Mouse (Mus musculus) MEL-GATA-1-ER (cell line): ENCODE data around the gene Eprs.
A peak's percentile ranks its signal among the peaks of the same experiment; 100 is the strongest.

Experiments
- DNase-seq: peaks from one replicate; pipeline ENCODE4 v3.0.0-alpha.2; 2012; ENCODE audit warnings: low read depth; ENCODE audit errors: extremely low read depth

Eprs gene

DNA sequence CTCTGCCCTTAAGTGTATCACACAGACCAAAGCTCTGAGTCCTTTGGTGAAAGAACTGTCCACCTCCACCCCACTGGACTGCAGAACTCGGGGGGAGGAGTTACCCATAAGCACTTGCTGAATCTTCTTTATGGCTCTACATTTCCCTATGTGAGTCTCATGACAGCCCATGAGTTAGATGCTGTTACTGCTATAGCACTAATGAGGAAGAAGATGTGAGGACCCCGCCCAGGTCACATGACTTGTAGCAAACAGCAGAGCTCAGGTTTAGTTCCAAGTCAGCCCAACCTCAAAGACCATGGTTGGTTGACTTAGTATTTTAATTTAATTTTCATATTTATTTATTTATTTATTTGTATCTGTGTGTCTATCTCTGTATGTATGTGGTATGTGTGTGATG is 86.9 kb downstream of the Eprs start:
- peak; percentile 39 for DNase-seq

- DNase-seq: no peak
Observed at GRCm38 (mm10) chr1:185451077-185451476, 88.2 kb downstream of the Eprs start.

GRCm38 (mm10) chr1:185451495-185451894 is 88.7 kb downstream of the Eprs start:
- no peak for DNase-seq

DNA sequence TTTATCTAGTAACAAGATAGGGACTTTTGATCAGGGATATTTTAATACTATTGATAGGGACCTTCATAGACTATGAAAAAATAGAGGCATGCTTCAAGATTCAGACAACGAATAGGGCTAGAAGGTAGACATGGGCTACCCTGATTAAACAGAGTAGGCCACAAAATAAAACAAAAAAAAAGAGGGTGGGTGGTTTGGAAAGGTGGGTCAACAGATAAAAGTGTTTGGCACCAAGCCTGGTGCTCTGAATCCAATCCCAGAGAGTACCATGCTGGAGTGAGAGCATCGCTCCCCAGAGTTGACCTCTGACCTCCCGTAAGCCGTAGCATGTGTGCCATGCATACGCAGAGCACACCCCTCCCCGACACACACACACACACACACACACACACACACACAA is 89.6 kb downstream of the Eprs start:
- peak; percentile 27 for DNase-seq

GRCm38 (mm10) chr1:185454144-185454543 is 91.3 kb downstream of the Eprs start:
- DNase-seq: no peak

DNA sequence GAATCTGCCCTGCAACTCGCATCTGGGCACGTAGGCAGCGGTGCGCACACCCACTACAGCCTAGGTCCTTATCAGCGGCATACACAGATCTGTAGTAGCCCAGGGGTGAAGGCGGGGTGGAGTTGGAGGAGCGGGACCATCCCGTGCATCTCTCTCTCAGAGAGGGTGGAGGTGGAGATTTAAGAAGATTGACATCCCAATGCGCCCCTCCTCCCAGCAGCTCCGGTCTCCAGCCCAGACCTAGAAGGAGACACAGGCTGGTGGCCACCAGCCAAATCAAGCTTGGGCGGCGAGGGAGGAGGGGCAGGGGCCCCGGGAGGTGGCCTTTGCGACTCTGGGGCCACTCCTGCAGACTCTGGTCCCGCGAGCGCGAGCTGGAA is 91.7 kb downstream of the Eprs start, which contains the start of gene Slc30a10:
Gene Slc30a10 (plus strand): TSS at position 274 of the 380 bp plus-strand sequence.
- peak; percentile 99 for DNase-seq

DNA sequence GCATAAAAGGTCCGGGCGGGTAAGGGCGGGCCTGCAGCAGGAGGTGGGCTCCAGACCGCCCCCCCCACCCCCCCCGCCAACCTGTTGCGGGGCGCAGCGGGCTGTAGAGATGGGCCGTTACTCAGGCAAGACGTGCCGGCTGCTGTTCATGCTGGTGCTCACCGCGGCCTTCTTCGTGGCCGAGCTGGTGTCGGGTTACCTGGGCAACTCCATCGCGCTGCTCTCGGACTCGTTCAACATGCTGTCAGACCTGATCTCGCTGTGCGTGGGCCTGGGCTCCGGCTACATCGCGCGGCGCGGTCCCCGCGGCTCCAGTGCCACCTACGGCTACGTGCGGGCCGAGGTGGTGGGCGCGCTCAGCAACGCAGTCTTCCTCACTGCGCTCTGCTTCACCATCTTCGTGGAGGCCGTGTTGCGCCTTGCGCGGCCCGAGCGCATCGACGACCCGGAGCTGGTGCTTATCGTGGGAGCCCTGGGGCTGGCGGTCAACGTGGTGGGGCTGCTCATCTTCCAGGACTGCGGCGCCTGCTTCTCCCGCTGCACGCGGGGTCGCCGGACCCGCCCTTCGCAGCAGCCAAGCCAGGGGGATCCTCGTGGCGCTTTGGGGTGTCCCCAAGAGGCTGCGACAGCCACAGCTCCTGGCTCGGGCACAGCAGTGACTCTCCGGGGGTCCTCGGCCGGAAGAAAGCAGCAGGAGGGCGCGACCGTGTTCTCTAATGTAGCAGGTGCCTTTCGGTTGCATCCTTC is 92.3 kb downstream of the Eprs start:
- DNase-seq: peak; percentile 27

DNA sequence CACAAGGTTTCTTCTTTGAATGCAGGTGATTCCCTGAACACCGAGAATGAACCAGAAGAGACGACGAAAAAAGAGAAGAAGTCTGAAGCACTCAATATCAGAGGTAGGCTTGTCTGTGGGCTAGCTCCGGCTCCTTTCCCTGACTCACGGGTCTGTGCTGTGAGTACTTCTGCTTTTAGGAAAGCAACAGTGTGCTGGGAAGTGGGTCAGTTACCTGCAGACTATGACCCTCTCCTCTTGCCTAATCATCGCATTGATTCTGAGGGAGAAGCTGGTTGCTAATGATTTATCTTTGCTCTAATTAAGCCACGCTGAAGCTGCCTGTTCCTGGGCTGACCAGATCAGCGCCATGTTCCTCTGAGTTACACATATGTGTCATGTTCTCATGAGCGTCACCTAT is 93.5 kb downstream of the Eprs start:
- DNase-seq: peak; percentile 52

DNA sequence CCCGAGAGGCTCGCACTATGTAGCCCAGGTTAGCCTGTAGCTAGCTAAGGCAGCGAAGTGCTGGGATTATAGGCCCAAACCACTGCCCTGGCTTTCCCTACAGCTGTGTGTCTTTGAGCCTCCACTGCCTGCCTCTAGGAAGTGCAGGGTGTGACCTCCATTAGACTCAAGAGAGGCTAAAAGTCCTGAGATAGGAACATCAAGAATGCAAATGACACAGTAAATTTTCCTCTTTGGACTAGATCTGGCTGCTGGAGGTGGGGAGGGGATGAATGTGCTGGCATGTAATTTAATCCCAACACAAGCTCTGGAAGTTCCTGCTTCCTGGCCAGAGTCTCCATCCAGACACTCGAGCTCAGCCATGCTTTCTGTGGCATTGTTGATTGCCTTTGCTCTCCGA is 97.3 kb downstream of the Eprs start:
- DNase-seq: no peak

- DNase-seq: no peak
Observed at GRCm38 (mm10) chr1:185462889-185463288, 100.0 kb downstream of the Eprs start.

DNA sequence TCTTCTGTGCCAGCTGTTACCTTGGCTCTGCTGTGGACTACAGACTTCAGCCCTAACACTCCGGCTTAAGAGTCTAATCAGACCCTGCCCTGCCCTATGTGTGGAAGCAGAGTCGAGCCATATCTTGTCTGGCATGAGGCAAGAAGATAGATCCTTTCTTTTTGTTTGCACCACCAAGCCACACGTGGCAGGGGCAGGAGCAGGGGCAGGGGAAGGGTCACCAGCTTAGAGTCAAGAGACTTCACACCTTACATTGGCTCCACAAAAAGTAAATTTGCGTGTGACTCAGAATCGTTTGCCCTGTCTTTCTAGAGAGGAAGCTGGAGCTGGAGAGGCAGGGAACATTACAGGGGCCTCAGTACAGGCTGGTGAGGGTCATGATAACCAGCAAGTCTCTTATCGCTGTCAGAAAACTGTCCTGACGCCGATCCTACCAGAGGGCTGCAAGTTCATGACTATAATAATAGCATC is 106.7 kb downstream of the Eprs start:
- peak; percentile 79 for DNase-seq

GRCm38 (mm10) chr1:185472025-185472720 is 109.3 kb downstream of the Eprs start:
- DNase-seq: peak; percentile 76

GRCm38 (mm10) chr1:185472730-185473129 is 109.9 kb downstream of the Eprs start:
- no peak for DNase-seq

DNA sequence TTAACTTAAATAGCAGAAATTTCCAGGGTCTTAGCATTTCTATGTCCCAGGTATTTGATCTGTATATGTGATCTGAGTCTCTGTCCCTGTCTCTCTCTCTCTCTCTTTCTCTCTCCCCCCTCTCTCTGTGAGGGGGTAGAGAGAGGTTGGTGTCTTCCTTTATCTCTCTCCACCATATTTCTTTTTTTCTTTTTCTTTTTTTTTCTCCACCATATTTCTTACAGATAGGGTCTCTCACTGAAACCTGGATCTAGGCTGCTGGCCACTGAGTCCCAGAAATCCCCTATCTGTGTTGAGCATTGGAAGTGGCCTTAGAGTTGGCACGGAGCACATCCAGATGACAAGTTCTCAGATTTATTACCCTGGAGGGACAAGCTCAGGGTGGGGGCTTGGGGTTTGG is 110.6 kb downstream of the Eprs start:
- peak; percentile 30 for DNase-seq
